Mouse (Mus musculus) midbrain, embryonic 14.5 days (tissue): ENCODE data around the gene F2. TPM values are rescaled to one million over a fixed set of nuclear protein-coding genes. Genes with fewer than 3 reads are reported as not detected.
"Not testable (repeated sequence)": the region's sequence is repeated elsewhere in the genome, so short reads cannot be mapped to it uniquely, and the experiment has no call there.

Experiments
- ATAC-seq: fragments of 200-750 bp; cut with Nextera tagmentation; 2 replicates; pipeline ENCODE4 v1.8.0; 2017; ENCODE audit warnings: moderate number of reproducible peaks, moderate library complexity; ENCODE audit not compliant: low FRiP score, low TSS enrichment
- DNase-seq: peaks from one replicate; pipeline ENCODE4 v3.0.0-alpha.2; 2015
- H3K27ac ChIP-seq: fragments of 300-500 bp; sonication (generic); replicated peaks from 2 replicates; pipeline ENCODE4 v1.5.1; 2014; ENCODE audit warnings: mild to moderate bottlenecking, low read depth, low read length, moderate library complexity
- H3K27me3 ChIP-seq: fragments of 300-500 bp; sonication (generic); 2 replicates; pipeline ENCODE4 v1.6.1; 2014; ENCODE audit warnings: low read length, control low read depth, mixed read lengths; ENCODE audit not compliant: control insufficient read depth, insufficient read depth
- H3K36me3 ChIP-seq: fragments of 300-500 bp; sonication (generic); 2 replicates; pipeline ENCODE4 v1.6.1; 2014; ENCODE audit warnings: low read length, control low read depth; ENCODE audit not compliant: control insufficient read depth, insufficient read depth
- H3K4me1 ChIP-seq: fragments of 300-500 bp; sonication (generic); 2 replicates; pipeline ENCODE4 v1.6.1; 2014; ENCODE audit warnings: mild to moderate bottlenecking, antibody characterized with exemption, low read length, control low read depth; ENCODE audit not compliant: control insufficient read depth, insufficient read depth
- H3K4me2 ChIP-seq: fragments of 300-500 bp; sonication (generic); 2 replicates; pipeline ENCODE4 v1.6.1; 2014; ENCODE audit warnings: mild to moderate bottlenecking, low read length, moderate library complexity
- H3K4me3 ChIP-seq: fragments of 300-500 bp; sonication (generic); replicated peaks from 2 replicates; pipeline ENCODE4 v1.5.1; 2014; ENCODE audit warnings: low read depth, low read length
- H3K9ac ChIP-seq: fragments of 300-500 bp; sonication (generic); replicated peaks from 2 replicates; pipeline ENCODE4 v1.6.1; 2014; ENCODE audit warnings: mild to moderate bottlenecking, low read length, moderate library complexity
- H3K9me3 ChIP-seq: fragments of 300-500 bp; sonication (generic); 2 replicates; pipeline ENCODE4 v1.6.1; 2016; ENCODE audit warnings: low read length, control low read depth, mixed read lengths; ENCODE audit not compliant: control insufficient read depth
- WGBS: fragments of 180-500 bp; shearing (Covaris S2); extraction: QIAGEN DNeasy Blood & Tissue Kit; methylation state at CpG from one replicate; pipeline ENCODE4 v1.1.7; 2014; 5-methylcytosine and 5-hydroxymethylcytosine counted together
- polyA plus RNA-seq: library from polyadenylated mRNA; unstranded; fragments of >200 nt; fragmentation: Nextera tagmentation; extraction: Ambion mirVana; gene quantifications from 2 replicates; pipeline ENCODE4 v1.2.1, GENCODE M21; 2014

Gene F2
- polyA plus RNA-seq, 1 experiment from 2014 or later = 0.11 TPM

DNA sequence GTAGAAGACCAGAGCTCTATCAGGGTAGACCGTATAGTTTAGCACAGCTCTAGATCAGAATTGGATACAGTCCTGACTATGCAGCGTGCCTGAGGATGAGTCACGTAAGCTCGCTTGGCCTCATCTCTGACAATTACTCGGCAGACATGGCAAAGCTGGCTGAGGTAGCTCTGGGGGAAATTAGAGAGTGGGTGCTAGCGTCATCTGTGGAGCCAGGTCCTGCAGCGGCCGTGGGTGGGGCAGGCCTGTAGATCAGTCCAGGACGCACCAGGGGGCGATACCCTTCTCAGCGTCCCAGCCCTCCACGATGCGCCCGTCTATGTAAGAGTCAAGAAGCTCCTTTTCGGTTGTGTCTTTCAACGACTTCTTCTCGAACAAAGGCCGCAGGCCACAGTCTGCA, 6.5 kb downstream of the F2 start:
- Histone ChIP-seq H3K27me3 (no peaks in the 10 kb centered on the region), H3K9ac (no peak overlapping the region), H3K36me3 (no peaks in the 10 kb centered on the region), H3K9me3 (no peaks in the 10 kb centered on the region), H3K4me3 (no peak overlapping the region), H3K4me2 (no peak overlapping the region), H3K4me1 (no peaks in the 10 kb centered on the region), H3K27ac (no peak overlapping the region)
- no peak for DNase-seq
- no peak for ATAC-seq
- 88% methylated on average over 18 of the region's 18 CpGs for WGBS

DNA sequence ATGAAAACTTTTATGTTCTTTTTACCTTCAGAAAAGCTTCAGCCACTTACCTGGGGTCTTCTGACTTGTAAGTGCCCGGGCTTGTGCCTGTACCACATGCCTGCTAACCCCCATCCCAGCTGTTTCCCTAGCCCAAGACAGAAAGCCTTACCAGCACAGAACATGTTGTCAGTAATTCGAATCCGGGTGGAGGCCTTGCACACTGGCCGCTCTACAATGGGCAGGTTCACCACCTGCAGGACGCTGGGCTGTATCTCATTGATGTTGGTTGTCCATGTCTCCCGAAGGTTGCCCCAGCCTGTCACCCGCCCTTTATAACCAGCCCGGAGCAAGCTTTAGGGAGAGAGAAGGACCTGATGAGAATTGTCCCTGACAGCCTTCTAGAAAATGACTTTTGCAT, 8.0 kb downstream of the F2 start:
- no peaks in the 10 kb centered on the region for H3K27me3 ChIP-seq
- no peaks in the 10 kb centered on the region for H3K9me3 ChIP-seq
- DNase-seq = no peak
- no peaks in the 10 kb centered on the region for H3K4me1 ChIP-seq
- H3K4me3 ChIP-seq = no peak overlapping the region
- H3K4me2 ChIP-seq = no peak overlapping the region
- no peak overlapping the region for H3K9ac ChIP-seq
- H3K27ac ChIP-seq = no peak overlapping the region
- ATAC-seq = no peak
- 91% methylated on average over 8 of the region's 8 CpGs for WGBS
- peaks cover 10% of the 10 kb centered on the region for H3K36me3 ChIP-seq

DNA sequence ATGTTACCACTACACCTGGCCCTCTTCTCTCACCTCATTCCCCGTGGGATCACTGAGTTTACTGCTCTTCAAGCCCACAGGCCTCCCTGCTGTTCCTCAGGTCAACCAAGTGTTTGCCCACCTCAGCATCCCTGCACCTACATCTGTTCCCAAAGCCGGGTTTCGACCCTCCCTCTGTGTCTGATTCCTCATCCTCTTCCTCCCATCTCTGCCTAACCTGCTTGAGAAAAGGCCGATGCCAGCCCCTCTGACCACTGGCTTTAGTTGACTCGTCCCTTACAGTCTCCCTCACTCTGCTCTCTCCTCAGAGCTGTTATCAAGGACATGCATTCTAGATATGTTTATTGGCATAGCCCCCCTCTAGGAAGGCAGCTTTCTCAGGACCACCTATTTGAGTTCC, 8.7 kb downstream of the F2 start:
- WGBS = 81% methylated on average over 5 of the region's 5 CpGs
- no peak overlapping the region for H3K4me3 ChIP-seq
- no peak for ATAC-seq

DNA sequence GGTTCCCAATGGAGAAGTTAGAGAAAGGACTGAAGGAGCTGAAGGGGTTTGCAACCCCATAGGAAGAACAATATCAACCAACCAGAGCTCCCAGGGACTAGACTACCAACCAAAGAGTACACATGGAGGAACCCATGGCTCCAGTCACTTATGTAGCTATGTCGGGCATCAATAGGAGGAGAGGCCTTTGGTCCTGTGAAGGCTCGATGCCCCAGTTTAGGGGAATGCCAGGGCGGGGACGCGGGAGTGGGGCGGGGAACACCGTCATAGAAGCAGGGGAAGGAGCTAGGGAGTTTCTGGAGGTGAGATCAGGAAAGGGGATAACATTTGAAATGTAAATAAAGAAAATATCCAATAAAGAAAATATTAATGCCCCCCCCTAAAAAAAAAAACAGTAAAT, 12.8 kb downstream of the F2 start:
- H3K27ac ChIP-seq, H3K4me3 ChIP-seq, ATAC-seq, H3K9me3 ChIP-seq, H3K9ac ChIP-seq, H3K4me2 ChIP-seq, H3K27me3 ChIP-seq, H3K4me1 ChIP-seq, DNase-seq: not testable (repeated sequence)
- 94% methylated on average over 7 of the region's 7 CpGs for WGBS
- H3K36me3 ChIP-seq = peaks cover 51% of the 10 kb centered on the region

More for the DNA sequence above, 8.7 kb downstream of the F2 start:
- no peak overlapping the region for H3K4me2 ChIP-seq
- no peak for DNase-seq
- no peaks in the 10 kb centered on the region for H3K4me1 ChIP-seq
- no peak overlapping the region for H3K9ac ChIP-seq
- H3K9me3 ChIP-seq = no peaks in the 10 kb centered on the region
- peaks cover 17% of the 10 kb centered on the region for H3K36me3 ChIP-seq
- no peak overlapping the region for H3K27ac ChIP-seq
- no peaks in the 10 kb centered on the region for H3K27me3 ChIP-seq

DNA sequence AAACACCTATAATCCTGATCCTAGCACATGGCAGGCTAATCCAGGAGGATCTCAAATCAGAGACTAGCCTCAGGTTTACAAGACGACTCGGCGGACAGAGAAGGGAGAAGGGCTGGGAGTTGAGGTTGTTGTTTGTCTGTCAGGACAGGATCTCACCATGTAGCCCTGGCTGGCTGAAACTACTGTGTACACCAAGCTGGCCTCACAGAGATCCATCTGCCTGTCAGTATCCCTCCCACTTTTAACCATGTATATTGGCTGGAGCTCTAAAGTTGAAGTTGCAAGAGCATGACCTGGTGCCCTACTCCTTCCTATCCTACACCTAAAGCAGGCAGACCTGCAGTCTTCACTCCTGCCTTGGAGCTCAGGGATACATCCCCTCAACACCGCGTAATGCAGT, 13.9 kb downstream of the F2 start:
- DNase-seq (no peak), ATAC-seq (no peak)
- Histone ChIP-seq H3K9me3 (no peaks in the 10 kb centered on the region), H3K36me3 (peaks cover 61% of the 10 kb centered on the region), H3K4me2 (no peak overlapping the region), H3K9ac (no peak overlapping the region), H3K4me1 (no peaks in the 10 kb centered on the region), H3K27me3 (no peaks in the 10 kb centered on the region), H3K27ac (no peak overlapping the region), H3K4me3 (no peak overlapping the region)
- 92% methylated on average over 5 of the region's 5 CpGs for WGBS

DNA sequence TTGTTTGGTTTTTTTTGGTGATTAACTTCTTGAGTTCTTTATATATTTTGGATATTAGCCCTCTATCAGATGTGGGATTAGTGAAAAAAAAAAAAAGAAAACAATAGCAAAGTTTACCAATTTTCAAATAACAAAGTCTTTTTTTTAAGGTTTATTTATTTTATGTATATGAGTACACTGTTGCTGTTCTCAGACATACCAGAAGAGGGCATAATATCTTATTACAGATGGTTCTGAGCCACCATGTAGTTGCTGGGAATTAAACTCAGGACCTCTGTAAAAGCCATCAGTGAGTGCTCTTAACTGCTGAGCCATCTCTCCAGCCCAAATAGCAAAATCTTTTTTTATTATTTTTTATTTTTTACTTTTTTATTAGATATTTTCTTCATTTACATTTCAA, 26.8 kb downstream of the F2 start:
- H3K36me3 ChIP-seq = peaks cover 64% of the 10 kb centered on the region
- DNase-seq, H3K4me1 ChIP-seq, H3K27me3 ChIP-seq, ATAC-seq, H3K9ac ChIP-seq, H3K27ac ChIP-seq, H3K9me3 ChIP-seq, H3K4me2 ChIP-seq, H3K4me3 ChIP-seq: not testable (repeated sequence)

DNA sequence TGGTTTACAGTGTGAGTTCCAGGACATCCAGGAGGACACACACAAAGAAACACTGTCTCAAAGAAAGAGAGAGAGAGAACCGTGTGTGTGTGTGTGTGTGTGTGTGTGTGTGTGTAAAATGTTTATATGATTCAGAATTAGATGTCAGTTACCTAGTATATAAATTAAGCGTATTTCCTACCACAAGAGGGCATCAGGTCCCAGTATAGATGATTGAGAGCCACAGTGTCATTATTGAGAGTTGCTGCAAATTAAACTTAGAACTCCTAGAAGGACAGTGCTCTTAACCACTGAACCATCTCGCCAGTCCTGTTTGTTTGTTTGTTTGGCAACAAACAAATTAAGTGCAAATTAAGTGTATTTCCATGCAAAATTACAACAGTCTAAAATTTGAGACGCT, 33.8 kb downstream of the F2 start:
- Histone ChIP-seq H3K9me3 (no peaks in the 10 kb centered on the region), H3K27me3 (no peaks in the 10 kb centered on the region), H3K4me1 (no peaks in the 10 kb centered on the region), H3K9ac (no peak overlapping the region), H3K4me3 (no peak overlapping the region), H3K27ac (no peak overlapping the region), H3K4me2 (no peak overlapping the region), H3K36me3 (peaks cover 86% of the 10 kb centered on the region)
- ATAC-seq (no peak), DNase-seq (peak; percentile 12)
- WGBS = 95% methylated on average over 4 of the region's 4 CpGs

DNA sequence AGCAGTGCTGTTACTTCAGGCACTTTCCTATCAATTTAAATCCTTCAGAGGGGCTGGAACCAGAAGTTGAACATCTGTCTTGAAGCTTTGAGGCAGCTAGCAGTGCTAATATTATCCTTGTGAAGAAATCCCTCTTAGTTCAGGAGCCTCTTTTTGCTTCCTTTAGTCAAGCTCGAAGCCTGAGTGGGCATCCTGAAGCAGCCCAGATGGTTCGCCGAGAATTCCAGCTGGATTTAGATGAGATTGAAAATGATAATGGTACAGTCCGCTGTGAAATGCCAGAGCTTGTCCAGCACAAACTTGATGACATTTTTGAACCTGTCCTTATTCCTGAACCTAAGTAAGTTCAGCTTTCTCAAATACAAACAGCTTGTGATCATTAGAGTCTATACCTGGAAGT, 35.7 kb downstream of the F2 start:
- Histone ChIP-seq H3K4me3 (no peak overlapping the region), H3K27me3 (no peaks in the 10 kb centered on the region), H3K9me3 (no peaks in the 10 kb centered on the region), H3K4me2 (no peak overlapping the region), H3K4me1 (no peaks in the 10 kb centered on the region), H3K36me3 (peaks cover 86% of the 10 kb centered on the region), H3K27ac (no peak overlapping the region), H3K9ac (no peak overlapping the region)
- ATAC-seq (no peak), DNase-seq (no peak)
- WGBS = 97% methylated on average over 4 of the region's 4 CpGs

DNA sequence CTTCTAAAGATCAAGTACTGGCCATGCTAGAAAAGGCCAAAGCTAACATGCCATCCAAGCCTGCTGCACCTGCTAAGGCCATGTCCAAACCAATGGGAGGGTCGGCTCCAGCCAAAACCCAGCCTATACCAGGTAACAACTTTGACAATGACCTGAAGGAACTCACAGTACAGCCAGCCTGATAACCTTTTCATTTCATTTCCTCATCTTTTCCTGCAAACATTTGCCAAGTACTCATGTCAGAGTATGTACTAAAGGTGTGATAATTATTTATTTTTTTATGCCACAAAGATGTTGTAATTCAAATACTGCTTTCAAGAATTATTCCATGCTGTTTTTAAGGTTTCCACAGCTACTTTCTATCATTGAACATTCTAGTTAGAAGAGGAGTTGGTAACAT, 50.0 kb downstream of the F2 start:
- Histone ChIP-seq H3K27me3 (no peaks in the 10 kb centered on the region), H3K4me2 (no peak overlapping the region), H3K9me3 (no peaks in the 10 kb centered on the region), H3K36me3 (peaks cover 75% of the 10 kb centered on the region), H3K9ac (no peak overlapping the region), H3K4me1 (no peaks in the 10 kb centered on the region), H3K27ac (no peak overlapping the region), H3K4me3 (no peak overlapping the region)
- WGBS = 92% methylated on average over 1 of the region's 1 CpGs
- DNase-seq (no peak), ATAC-seq (no peak)
